Mouse (Mus musculus) left cerebral cortex, adult 8-10 months (tissue): ENCODE results near the gene Maats1. TPM values are rescaled to one million over a fixed set of nuclear protein-coding genes. Genes with fewer than 3 reads are reported as not detected.
A peak's percentile ranks its signal among the peaks of the same experiment; 100 is the strongest.

Experiments
- DNase-seq, 2 experiments: peaks; one replicate each; pipeline ENCODE4 v3.0.0; 2022; ENCODE audit warnings: low spot score in 2 of 2
- total RNA-seq, 4 experiments: library from RNA; stranded (reverse); gene quantifications; 2 replicates each; pipeline ENCODE4 v1.2.4; 2022

The Maats1 gene
- 1 to 10 TPM; 1.1 to 1.6 (median 1.4) TPM for total RNA-seq

GRCm38 (mm10) chr16:38341396-38342324, at the start of gene Maats1:
TSS of gene Maats1 (minus strand) at chr16:38342143.
- peak; percentile 42 to 58 for DNase-seq

- DNase-seq = no peak
Measured at GRCm38 (mm10) chr16:38390322-38390721, 48.4 kb upstream of the Maats1 start.

GRCm38 (mm10) chr16:38389284-38389893, 47.4 kb upstream of the Maats1 start:
- DNase-seq = no peak

- no peak for DNase-seq
Measured at GRCm38 (mm10) chr16:38388757-38389156, 46.8 kb upstream of the Maats1 start.

GRCm38 (mm10) chr16:38387389-38387788, 45.4 kb upstream of the Maats1 start:
- no peak for DNase-seq

GRCm38 (mm10) chr16:38385700-38386099, 43.8 kb upstream of the Maats1 start:
- no peak for DNase-seq

GRCm38 (mm10) chr16:38385184-38385634, 43.3 kb upstream of the Maats1 start:
- no peak for DNase-seq

- no peak for DNase-seq
Measured at GRCm38 (mm10) chr16:38383683-38384082, 41.7 kb upstream of the Maats1 start.

GRCm38 (mm10) chr16:38379926-38380325, 38.0 kb upstream of the Maats1 start:
- DNase-seq = no peak

- DNase-seq = no peak
Measured at GRCm38 (mm10) chr16:38379493-38379892, 37.5 kb upstream of the Maats1 start.

GRCm38 (mm10) chr16:38379088-38379487, 37.1 kb upstream of the Maats1 start:
- DNase-seq = no peak

GRCm38 (mm10) chr16:38378591-38378990, 36.6 kb upstream of the Maats1 start:
- DNase-seq = no peak

- DNase-seq = no peak
Measured at GRCm38 (mm10) chr16:38377546-38377945, 35.6 kb upstream of the Maats1 start.

- DNase-seq = no peak
Measured at GRCm38 (mm10) chr16:38376841-38377249, 34.9 kb upstream of the Maats1 start.

- peak in 1 of 2 experiments; percentile 47 for DNase-seq
Measured at GRCm38 (mm10) chr16:38376163-38376840, 34.4 kb upstream of the Maats1 start.

GRCm38 (mm10) chr16:38375182-38375581, 33.2 kb upstream of the Maats1 start:
- no peak for DNase-seq

GRCm38 (mm10) chr16:38374379-38375140, 32.6 kb upstream of the Maats1 start:
- DNase-seq = no peak

GRCm38 (mm10) chr16:38373941-38374340, 32.0 kb upstream of the Maats1 start:
- DNase-seq = no peak

GRCm38 (mm10) chr16:38373439-38373838, 31.5 kb upstream of the Maats1 start:
- DNase-seq = no peak

- DNase-seq = no peak
Measured at GRCm38 (mm10) chr16:38372876-38373275, 30.9 kb upstream of the Maats1 start.

GRCm38 (mm10) chr16:38371705-38372296, 29.9 kb upstream of the Maats1 start:
- no peak for DNase-seq
